Mouse (Mus musculus): Measurements from ENCODE around the gene Gm20388. TPM values are rescaled to one million over a fixed set of nuclear protein-coding genes. Genes with fewer than 3 reads are reported as not detected.

Gm20388 gene
- polyA plus RNA-seq, 2 experiments = 8.5 TPM; not detected in 1

DNA sequence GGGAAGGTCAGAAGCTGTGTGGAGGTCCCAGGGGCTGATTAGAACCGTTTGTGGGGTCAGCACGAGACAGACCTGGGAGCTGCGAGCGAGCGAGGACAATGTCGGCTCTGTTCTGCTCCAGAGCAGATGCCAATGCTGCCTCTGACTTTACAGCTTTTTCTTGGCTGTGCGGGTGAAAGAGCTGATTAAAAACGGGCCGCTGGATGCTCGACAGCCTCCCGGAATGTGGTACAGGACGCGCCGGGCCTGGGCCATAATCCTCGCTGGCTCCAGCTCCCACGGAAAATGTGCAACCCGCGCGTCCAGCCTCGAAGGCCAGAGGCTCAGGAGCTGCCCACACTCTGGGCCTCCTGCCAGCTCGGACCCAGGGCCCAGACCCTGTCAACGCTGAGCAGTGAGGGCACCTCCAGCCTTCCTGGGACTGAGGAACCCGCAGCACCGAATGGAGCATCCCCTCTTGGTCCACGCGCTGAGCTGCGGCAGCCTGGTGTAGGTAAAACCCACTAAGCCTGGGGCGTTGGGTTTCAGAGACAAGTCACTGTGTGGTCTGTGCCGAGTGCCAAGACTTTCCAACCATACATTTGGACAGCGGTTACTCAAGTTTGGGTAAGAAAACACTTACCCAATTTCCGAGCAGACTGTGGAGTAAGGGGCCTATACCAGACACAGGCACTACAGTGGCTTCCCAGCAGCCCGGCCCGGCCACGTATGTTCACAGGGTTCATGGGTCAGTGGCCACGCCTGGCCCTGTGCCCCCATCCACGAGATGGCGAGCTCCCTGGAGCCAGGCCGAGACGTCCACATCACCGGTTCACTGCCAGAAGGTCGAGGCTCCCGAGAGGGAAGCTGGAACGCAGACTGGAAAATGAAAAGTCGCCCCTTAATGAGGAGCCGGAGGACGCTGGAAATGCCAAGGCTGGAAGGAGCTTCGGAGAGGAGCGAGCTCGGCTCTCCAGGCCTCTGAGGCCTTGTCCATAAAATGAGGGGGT is 1557.7 kb downstream of the Gm20388 start:
- no peaks in the 10 kb centered on the region for H3K4me1 ChIP-seq (replicated peaks; ENCODE audit: control insufficient read depth in 2 of 2, insufficient read depth in 2 of 2, low read length in 1 of 2)
- H3K27me3 ChIP-seq (ENCODE audit: control insufficient read depth, insufficient read depth, low read length) = no peaks in the 10 kb centered on the region
- no peaks in the 10 kb centered on the region for H3K9me3 ChIP-seq (ENCODE audit: control insufficient read depth, low read length)
- H3K4me2 ChIP-seq (ENCODE audit: low read depth) = no peak overlapping the region
- H3K9ac ChIP-seq (replicated peaks) = no peak overlapping the region
- no peak overlapping the region for H3K27ac ChIP-seq
- TF ChIP-seq EP300 (IDR thresholded peaks at IDR 0.05; ENCODE audit: low read depth) (no peak), CTCF (IDR thresholded peaks at IDR 0.05; ENCODE audit: low read depth) (no peak)
- no peak overlapping the region for H3K4me3 ChIP-seq (ENCODE audit: insufficient read depth in 1 of 2, low read depth in 2 of 2, low read length in 2 of 2)
- WGBS (ENCODE audit: insufficient replicate concordance) = 69% methylated on average over 49 of the region's 49 CpGs
- DNase-seq (ENCODE audit: low read depth in 3 of 3, low spot score in 3 of 3) (no peak), ATAC-seq (ENCODE audit: insufficient read depth) (no peak)
- no peaks in the 10 kb centered on the region for H3K36me3 ChIP-seq (replicated peaks; ENCODE audit: control insufficient read depth, insufficient read depth, low read depth)

DNA sequence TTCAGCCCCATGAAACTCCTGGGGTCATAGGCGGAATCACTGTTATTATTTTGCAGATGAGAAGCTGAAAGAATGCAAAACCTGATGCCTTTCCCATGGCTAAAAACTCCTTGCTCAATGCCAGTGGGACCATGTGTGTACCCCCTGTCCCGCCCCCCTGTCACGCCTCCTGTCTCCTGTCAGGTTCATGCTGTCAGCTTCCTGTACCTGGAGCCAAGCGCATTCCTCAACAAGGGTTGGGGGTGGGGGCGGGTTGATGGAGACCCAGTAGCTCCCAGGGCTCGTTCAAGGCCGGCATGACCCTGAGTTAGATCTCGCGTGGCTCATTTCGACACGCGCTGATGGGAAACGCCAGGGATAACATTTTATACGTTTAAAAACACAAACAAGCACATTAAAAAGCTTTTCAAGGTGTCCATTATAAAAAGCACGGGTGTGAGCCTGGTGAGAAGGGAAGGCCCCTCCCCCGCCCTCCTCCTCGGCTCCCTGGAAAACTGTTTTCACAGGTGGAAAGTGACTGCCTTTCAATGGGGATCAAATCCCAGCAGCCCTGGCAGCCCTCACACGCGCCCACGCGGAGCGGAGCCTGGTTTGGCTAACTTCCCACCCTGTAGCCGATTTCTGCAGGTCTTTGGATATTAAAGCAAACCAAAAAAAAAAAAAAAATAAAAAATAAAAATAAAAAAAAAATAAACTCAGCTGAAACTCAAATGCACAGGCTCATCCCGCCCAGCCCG is 1563.7 kb downstream of the Gm20388 start:
- no peak for DNase-seq (ENCODE audit: low read depth in 3 of 3, low spot score in 3 of 3)
- Histone ChIP-seq H3K4me2 (ENCODE audit: low read depth) (no peak overlapping the region; the same call in 1 of the 2 replicates), H3K27me3 (ENCODE audit: control insufficient read depth, insufficient read depth, low read length) (no peaks in the 10 kb centered on the region), H3K9me3 (ENCODE audit: control insufficient read depth, low read length) (no peaks in the 10 kb centered on the region), H3K27ac (no peak overlapping the region), H3K36me3 (replicated peaks; ENCODE audit: control insufficient read depth, insufficient read depth, low read depth) (no peaks in the 10 kb centered on the region), H3K4me3 (ENCODE audit: insufficient read depth in 1 of 2, low read depth in 2 of 2, low read length in 2 of 2) (no peak overlapping the region), H3K4me1 (replicated peaks; ENCODE audit: control insufficient read depth in 2 of 2, insufficient read depth in 2 of 2, low read length in 1 of 2) (no peaks in the 10 kb centered on the region), H3K9ac (replicated peaks) (no peak overlapping the region)
- 12% methylated on average over 25 of the region's 25 CpGs for WGBS (ENCODE audit: insufficient replicate concordance)
- ATAC-seq (ENCODE audit: insufficient read depth) = no peak
- no peak for TF ChIP-seq CTCF (IDR thresholded peaks at IDR 0.05; ENCODE audit: low read depth)
- TF ChIP-seq EP300 (IDR thresholded peaks at IDR 0.05; ENCODE audit: low read depth) = no peak

- no peak overlapping the region; the same call in 1 of the 2 replicates for H3K4me2 ChIP-seq (ENCODE audit: low read depth)
- H3K9ac ChIP-seq (replicated peaks) = no peak overlapping the region
- 3% methylated on average over 18 of the region's 18 CpGs for WGBS (ENCODE audit: insufficient replicate concordance)
- H3K36me3 ChIP-seq (replicated peaks; ENCODE audit: control insufficient read depth, insufficient read depth, low read depth) = no peaks in the 10 kb centered on the region
- TF ChIP-seq EP300 (IDR thresholded peaks at IDR 0.05; ENCODE audit: low read depth) (no peak), CTCF (IDR thresholded peaks at IDR 0.05; ENCODE audit: low read depth) (no peak)
- H3K27me3 ChIP-seq (ENCODE audit: control insufficient read depth, insufficient read depth, low read length) = no peaks in the 10 kb centered on the region
- no peak for ATAC-seq (ENCODE audit: insufficient read depth)
- H3K4me1 ChIP-seq (replicated peaks; ENCODE audit: control insufficient read depth in 2 of 2, insufficient read depth in 2 of 2, low read length in 1 of 2) = no peaks in the 10 kb centered on the region
- H3K27ac ChIP-seq = no peak overlapping the region
- H3K4me3 ChIP-seq (ENCODE audit: insufficient read depth in 1 of 2, low read depth in 2 of 2, low read length in 2 of 2) = no peak overlapping the region
- H3K9me3 ChIP-seq (ENCODE audit: control insufficient read depth, low read length) = no peaks in the 10 kb centered on the region
- DNase-seq (ENCODE audit: low read depth in 3 of 3, low spot score in 3 of 3) = no peak
These were observed 1564.2 kb downstream of the Gm20388 start for GRCm38 (mm10) chr8:121474898-121475284.

DNA sequence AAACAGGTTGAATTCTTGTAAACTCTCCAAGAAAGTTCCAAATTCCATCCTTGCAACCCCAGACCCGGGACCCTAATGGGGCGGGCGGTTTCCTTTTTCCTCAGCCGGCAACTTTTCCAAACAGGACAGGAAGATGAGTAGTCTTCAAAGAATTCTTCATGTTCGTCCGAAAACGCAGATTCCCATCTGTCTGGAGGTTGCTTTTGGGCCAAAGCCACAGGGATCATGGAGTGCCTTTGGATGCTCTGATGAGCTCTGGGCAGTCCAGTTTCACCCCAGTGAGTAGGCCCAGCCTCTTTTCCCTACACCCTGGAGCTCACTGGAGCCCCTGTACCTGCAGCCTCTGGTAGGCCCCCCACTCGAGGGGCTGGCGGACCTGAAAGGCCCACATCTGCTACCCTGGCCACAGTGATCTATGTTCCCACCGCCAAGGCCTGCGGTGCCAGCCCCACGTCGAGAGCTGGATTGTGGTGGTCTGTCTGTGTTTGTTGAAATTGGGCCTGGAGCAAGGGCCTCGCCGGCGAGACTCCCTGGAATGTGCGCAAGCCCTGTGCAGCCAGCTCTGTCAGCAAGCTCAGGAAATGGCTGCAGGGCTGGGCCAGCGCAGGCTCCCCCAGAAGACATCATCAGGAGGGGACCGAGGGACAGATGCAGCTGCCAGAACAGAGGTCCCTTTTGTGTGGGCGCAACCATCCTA is 1567.4 kb downstream of the Gm20388 start:
- no peaks in the 10 kb centered on the region for H3K9me3 ChIP-seq (ENCODE audit: control insufficient read depth, low read length)
- no peaks in the 10 kb centered on the region for H3K4me1 ChIP-seq (replicated peaks; ENCODE audit: control insufficient read depth in 2 of 2, insufficient read depth in 2 of 2, low read length in 1 of 2)
- ATAC-seq (ENCODE audit: insufficient read depth) = no peak
- no peaks in the 10 kb centered on the region for H3K36me3 ChIP-seq (replicated peaks; ENCODE audit: control insufficient read depth, insufficient read depth, low read depth)
- 49% methylated on average over 20 of the region's 20 CpGs for WGBS (ENCODE audit: insufficient replicate concordance)
- no peak for DNase-seq (ENCODE audit: low read depth in 3 of 3, low spot score in 3 of 3)
- H3K4me2 ChIP-seq (ENCODE audit: low read depth) = no peak overlapping the region
- H3K4me3 ChIP-seq (ENCODE audit: insufficient read depth in 1 of 2, low read depth in 2 of 2, low read length in 2 of 2) = no peak overlapping the region
- H3K27ac ChIP-seq = no peak overlapping the region
- no peak overlapping the region for H3K9ac ChIP-seq (replicated peaks)
- no peaks in the 10 kb centered on the region for H3K27me3 ChIP-seq (ENCODE audit: control insufficient read depth, insufficient read depth, low read length)
- TF ChIP-seq CTCF (IDR thresholded peaks at IDR 0.05; ENCODE audit: low read depth) = no peak
- no peak for TF ChIP-seq EP300 (IDR thresholded peaks at IDR 0.05; ENCODE audit: low read depth)

Measured in liver, embryonic 14.5 days (tissue).